Mouse (Mus musculus): ENCODE results near the gene Lipt2. TPM values are rescaled to one million over a fixed set of nuclear protein-coding genes. Genes with fewer than 3 reads are reported as not detected.

Lipt2 gene
- polyA plus RNA-seq, 1 experiment from 2014 or later, result 21.0 TPM

DNA sequence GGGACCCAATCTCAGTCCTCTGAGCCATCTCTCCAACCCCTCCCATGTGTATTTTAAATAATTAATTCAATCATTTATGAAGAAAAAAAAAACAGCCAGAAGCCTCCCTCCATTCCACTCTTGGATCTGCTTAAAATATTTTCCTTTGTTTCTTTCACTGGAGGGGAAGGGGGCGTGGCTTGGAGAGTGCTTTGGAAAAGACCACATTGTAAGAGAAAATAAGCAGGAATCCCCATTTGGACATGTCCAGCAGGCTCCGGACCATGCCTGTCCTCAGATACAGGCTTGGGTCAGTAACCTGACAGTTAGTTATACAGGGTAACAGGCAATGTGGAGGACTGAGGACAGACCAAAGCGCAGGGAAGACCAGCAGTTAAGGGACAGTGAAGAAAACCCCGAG is 33.9 kb upstream of the Lipt2 start:
- H3K4me3 ChIP-seq (ENCODE audit: low read depth, low read length), result no peak overlapping the region
- no peaks in the 10 kb centered on the region; the same call in 1 of the 2 replicates for H3K4me1 ChIP-seq (ENCODE audit: control insufficient read depth, insufficient read depth, low read length)
- WGBS, result 72% methylated on average over 4 of the region's 4 CpGs
- H3K36me3 ChIP-seq (ENCODE audit: control insufficient read depth, insufficient read depth, low read length), result no peaks in the 10 kb centered on the region
- H3K9ac ChIP-seq (ENCODE audit: low read depth, low read length), result no peak overlapping the region
- no peaks in the 10 kb centered on the region for H3K27me3 ChIP-seq (replicated peaks; ENCODE audit: control insufficient read depth, insufficient read depth, low read length)
- ATAC-seq (ENCODE audit: low read depth), result no peak
- no peaks in the 10 kb centered on the region for H3K9me3 ChIP-seq (ENCODE audit: control insufficient read depth, low read length)
- no peak overlapping the region for H3K27ac ChIP-seq (replicated peaks; ENCODE audit: low read depth, low read length)
- no peak overlapping the region for H3K4me2 ChIP-seq (ENCODE audit: low read depth, low read length)
- DNase-seq (ENCODE audit: low spot score), result no peak

DNA sequence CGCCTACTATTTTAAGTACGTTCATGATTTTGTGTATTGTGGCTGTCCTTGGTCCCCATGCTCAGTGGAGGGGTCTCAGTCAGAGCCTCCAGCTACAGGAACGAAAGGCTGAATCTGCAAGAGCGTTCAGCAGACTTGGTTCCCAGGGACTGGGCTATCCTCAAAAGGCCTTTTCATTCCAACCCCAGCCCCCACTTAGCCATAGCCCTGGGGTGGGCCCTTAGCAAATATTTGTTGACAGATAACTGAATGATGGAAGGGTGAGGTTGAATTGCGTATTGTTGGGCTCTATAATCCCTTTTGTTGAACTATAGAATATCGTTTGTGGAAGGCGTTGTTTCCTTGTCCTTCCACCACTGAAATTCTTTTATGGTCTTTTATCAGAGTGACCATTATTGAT is 32.6 kb upstream of the Lipt2 start:
- ATAC-seq (ENCODE audit: low read depth) (no peak), DNase-seq (ENCODE audit: low spot score) (no peak)
- Histone ChIP-seq H3K9me3 (ENCODE audit: control insufficient read depth, low read length) (no peaks in the 10 kb centered on the region), H3K4me3 (ENCODE audit: low read depth, low read length) (no peak overlapping the region), H3K36me3 (ENCODE audit: control insufficient read depth, insufficient read depth, low read length) (no peaks in the 10 kb centered on the region), H3K27me3 (replicated peaks; ENCODE audit: control insufficient read depth, insufficient read depth, low read length) (no peaks in the 10 kb centered on the region), H3K4me2 (ENCODE audit: low read depth, low read length) (no peak overlapping the region), H3K9ac (ENCODE audit: low read depth, low read length) (no peak overlapping the region), H3K4me1 (ENCODE audit: control insufficient read depth, insufficient read depth, low read length) (no peaks in the 10 kb centered on the region), H3K27ac (replicated peaks; ENCODE audit: low read depth, low read length) (no peak overlapping the region)
- 77% methylated on average over 7 of the region's 7 CpGs for WGBS

DNA sequence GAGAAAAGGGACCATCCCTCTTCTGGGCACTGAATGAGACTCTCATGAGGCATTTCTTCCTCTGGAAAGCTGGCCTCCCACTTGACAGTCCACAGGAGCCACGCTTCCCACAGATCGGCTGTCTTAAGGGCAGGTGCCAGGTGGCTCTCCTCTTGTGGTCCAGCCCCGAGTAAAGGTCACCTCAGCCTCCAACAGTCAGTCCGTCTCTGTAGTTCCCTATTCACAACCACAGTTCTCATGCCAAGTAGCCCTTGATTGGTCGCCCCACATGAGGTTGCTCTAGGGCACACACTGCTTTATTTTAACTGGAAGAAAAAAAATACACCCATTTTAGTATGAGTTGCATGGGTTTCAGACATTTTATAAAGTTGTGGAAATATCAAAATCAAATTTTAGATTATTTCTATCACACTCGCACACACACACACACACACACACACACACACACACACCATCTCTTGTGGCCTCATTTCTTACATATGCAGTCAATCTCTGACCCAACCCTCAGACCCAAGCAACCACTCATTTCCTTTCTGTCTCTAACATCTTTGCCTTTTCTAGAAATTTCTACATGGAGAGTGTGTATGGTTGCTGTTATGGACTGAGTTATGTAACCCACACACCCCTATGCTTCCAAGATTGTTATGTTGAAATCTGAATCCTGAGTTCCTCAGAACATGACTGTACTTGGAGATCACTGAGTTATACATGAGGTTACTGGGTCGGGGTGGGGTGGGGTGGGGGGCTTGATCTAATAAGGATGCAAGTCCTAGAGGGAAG is 30.6 kb upstream of the Lipt2 start:
- no peak overlapping the region for H3K27ac ChIP-seq (replicated peaks; ENCODE audit: low read depth, low read length)
- no peaks in the 10 kb centered on the region for H3K9me3 ChIP-seq (ENCODE audit: control insufficient read depth, low read length)
- DNase-seq (ENCODE audit: low spot score), result no peak
- no peaks in the 10 kb centered on the region for H3K4me1 ChIP-seq (ENCODE audit: control insufficient read depth, insufficient read depth, low read length)
- H3K36me3 ChIP-seq (ENCODE audit: control insufficient read depth, insufficient read depth, low read length), result no peaks in the 10 kb centered on the region
- 74% methylated on average over 7 of the region's 7 CpGs for WGBS
- H3K4me3 ChIP-seq (ENCODE audit: low read depth, low read length), result no peak overlapping the region
- no peak overlapping the region for H3K9ac ChIP-seq (ENCODE audit: low read depth, low read length)
- no peaks in the 10 kb centered on the region for H3K27me3 ChIP-seq (replicated peaks; ENCODE audit: control insufficient read depth, insufficient read depth, low read length)
- H3K4me2 ChIP-seq (ENCODE audit: low read depth, low read length), result no peak overlapping the region
- ATAC-seq (ENCODE audit: low read depth), result no peak

- DNase-seq (ENCODE audit: low spot score), result no peak
- Histone ChIP-seq H3K4me2 (ENCODE audit: low read depth, low read length) (no peak overlapping the region), H3K36me3 (ENCODE audit: control insufficient read depth, insufficient read depth, low read length) (no peaks in the 10 kb centered on the region), H3K27me3 (replicated peaks; ENCODE audit: control insufficient read depth, insufficient read depth, low read length) (no peaks in the 10 kb centered on the region), H3K27ac (replicated peaks; ENCODE audit: low read depth, low read length) (no peak overlapping the region), H3K4me3 (ENCODE audit: low read depth, low read length) (no peak overlapping the region), H3K9ac (ENCODE audit: low read depth, low read length) (no peak overlapping the region), H3K9me3 (ENCODE audit: control insufficient read depth, low read length) (no peaks in the 10 kb centered on the region), H3K4me1 (ENCODE audit: control insufficient read depth, insufficient read depth, low read length) (no peaks in the 10 kb centered on the region)
- no peak for ATAC-seq (ENCODE audit: low read depth)
- WGBS, result 77% methylated on average over 6 of the region's 6 CpGs
Measured at GRCm38 (mm10) chr7:100130592-100130991, 28.5 kb upstream of the Lipt2 start.

DNA sequence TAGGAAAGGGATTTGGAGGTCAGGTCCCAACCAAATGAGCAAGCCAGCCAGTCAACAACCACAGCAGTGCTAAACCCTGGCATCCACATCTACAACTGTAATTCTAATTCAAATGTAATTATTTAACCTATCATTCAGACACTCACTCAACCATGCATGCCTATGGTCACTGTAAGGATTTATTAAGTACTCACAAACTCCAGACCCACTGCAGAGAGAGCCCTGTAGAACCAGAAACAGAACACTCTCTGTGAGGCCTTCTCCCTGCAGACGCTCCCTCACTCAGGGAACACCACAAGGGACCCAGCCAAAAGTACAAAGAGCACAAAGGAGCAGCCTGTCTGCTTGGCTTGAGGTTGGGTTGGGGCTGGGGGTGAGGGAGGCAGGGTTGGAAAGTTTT is 26.7 kb upstream of the Lipt2 start:
- no peak overlapping the region for H3K4me3 ChIP-seq (ENCODE audit: low read depth, low read length)
- no peak overlapping the region for H3K4me2 ChIP-seq (ENCODE audit: low read depth, low read length)
- ATAC-seq (ENCODE audit: low read depth) (no peak), DNase-seq (ENCODE audit: low spot score) (peak; percentile 7)
- 68% methylated on average over 1 of the region's 1 CpGs for WGBS
- H3K4me1 ChIP-seq (ENCODE audit: control insufficient read depth, insufficient read depth, low read length), result no peaks in the 10 kb centered on the region
- no peak overlapping the region for H3K9ac ChIP-seq (ENCODE audit: low read depth, low read length)
- no peaks in the 10 kb centered on the region for H3K9me3 ChIP-seq (ENCODE audit: control insufficient read depth, low read length)
- H3K27ac ChIP-seq (replicated peaks; ENCODE audit: low read depth, low read length), result no peak overlapping the region
- H3K27me3 ChIP-seq (replicated peaks; ENCODE audit: control insufficient read depth, insufficient read depth, low read length), result no peaks in the 10 kb centered on the region
- H3K36me3 ChIP-seq (ENCODE audit: control insufficient read depth, insufficient read depth, low read length), result no peaks in the 10 kb centered on the region

DNA sequence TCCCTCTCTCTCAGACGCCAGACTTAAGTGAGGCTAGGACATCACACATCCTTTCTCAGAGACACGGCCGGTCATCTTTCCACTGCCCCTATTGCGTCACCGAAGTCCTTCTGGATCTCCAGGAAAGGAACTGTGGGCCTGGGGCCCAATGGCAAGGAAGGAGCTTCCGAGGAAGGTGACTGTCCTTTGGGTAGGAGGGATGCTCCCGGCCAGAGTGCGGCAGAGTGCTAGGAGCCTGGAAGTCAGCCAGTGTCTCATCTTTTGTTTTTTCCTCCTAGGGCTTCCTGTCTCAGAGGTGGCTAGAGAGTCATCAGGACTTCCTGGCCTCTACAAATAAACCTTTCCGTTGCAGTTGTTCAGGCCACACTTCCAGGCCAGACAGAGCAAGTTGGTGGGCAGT is 22.0 kb upstream of the Lipt2 start:
- Histone ChIP-seq H3K27me3 (replicated peaks; ENCODE audit: control insufficient read depth, insufficient read depth, low read length) (no peaks in the 10 kb centered on the region), H3K9me3 (ENCODE audit: control insufficient read depth, low read length) (0 out of 2 replicates have a peak, but pooled peaks cover under 1% of the 10 kb centered on the region), H3K9ac (ENCODE audit: low read depth, low read length) (no peak overlapping the region), H3K27ac (replicated peaks; ENCODE audit: low read depth, low read length) (no peak overlapping the region), H3K4me1 (ENCODE audit: control insufficient read depth, insufficient read depth, low read length) (no peaks in the 10 kb centered on the region), H3K4me3 (ENCODE audit: low read depth, low read length) (no peak overlapping the region), H3K36me3 (ENCODE audit: control insufficient read depth, insufficient read depth, low read length) (no peaks in the 10 kb centered on the region), H3K4me2 (ENCODE audit: low read depth, low read length) (no peak overlapping the region)
- DNase-seq (ENCODE audit: low spot score), result peak; percentile 11
- no peak for ATAC-seq (ENCODE audit: low read depth)
- 79% methylated on average over 9 of the region's 9 CpGs for WGBS

DNA sequence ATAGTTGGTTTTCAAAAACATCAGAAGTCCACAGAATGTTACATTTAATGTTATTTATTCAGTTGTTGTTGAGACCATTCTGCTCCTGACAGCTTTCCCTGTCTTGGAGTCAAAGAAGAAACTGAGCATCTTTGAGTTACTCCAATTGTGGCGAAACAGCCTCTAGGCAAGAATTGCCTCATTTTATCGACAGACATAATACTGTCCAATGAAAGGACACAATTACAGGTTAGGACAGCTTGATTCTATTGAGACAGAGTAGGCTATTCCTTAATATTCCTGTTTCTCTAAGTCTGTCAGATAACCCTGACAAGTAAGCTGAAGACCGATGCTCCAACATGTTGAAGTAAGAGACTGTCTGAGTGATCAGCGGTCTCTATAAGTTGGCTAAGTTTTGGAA is 21.0 kb upstream of the Lipt2 start:
- ATAC-seq (ENCODE audit: low read depth) (no peak), DNase-seq (ENCODE audit: low spot score) (no peak)
- Histone ChIP-seq H3K36me3 (ENCODE audit: control insufficient read depth, insufficient read depth, low read length) (no peaks in the 10 kb centered on the region), H3K4me3 (ENCODE audit: low read depth, low read length) (no peak overlapping the region), H3K4me1 (ENCODE audit: control insufficient read depth, insufficient read depth, low read length) (no peaks in the 10 kb centered on the region), H3K9ac (ENCODE audit: low read depth, low read length) (no peak overlapping the region), H3K27me3 (replicated peaks; ENCODE audit: control insufficient read depth, insufficient read depth, low read length) (no peaks in the 10 kb centered on the region), H3K27ac (replicated peaks; ENCODE audit: low read depth, low read length) (no peak overlapping the region), H3K9me3 (ENCODE audit: control insufficient read depth, low read length) (peaks cover 8% of the 10 kb centered on the region; the same call in 1 of the 2 replicates), H3K4me2 (ENCODE audit: low read depth, low read length) (no peak overlapping the region)
- 86% methylated on average over 4 of the region's 4 CpGs for WGBS

DNA sequence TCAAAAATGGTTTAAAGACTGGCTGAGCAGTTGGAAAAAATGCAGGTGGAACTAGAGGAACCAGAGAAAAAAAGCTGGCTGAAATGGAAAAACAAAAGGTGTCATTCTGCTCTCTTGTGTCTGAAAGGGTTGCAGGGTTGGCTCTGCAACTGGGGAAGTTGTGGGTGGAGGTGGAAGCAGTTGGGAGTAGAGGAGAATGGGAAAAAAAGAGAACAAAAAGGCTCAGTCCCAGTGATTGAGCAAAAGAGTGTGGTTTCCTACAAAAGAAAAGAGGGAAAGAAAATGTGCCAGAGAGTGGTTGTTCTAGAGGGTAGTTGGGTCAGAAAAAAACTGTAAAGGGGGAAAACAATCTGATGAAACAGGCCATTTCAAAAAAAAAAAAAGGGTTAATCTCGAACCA is 18.5 kb upstream of the Lipt2 start:
- Histone ChIP-seq H3K27ac (replicated peaks; ENCODE audit: low read depth, low read length) (no peak overlapping the region), H3K4me3 (ENCODE audit: low read depth, low read length) (no peak overlapping the region), H3K9me3 (ENCODE audit: control insufficient read depth, low read length) (peaks cover 8% of the 10 kb centered on the region; the same call in 1 of the 2 replicates), H3K4me2 (ENCODE audit: low read depth, low read length) (no peak overlapping the region), H3K9ac (ENCODE audit: low read depth, low read length) (no peak overlapping the region), H3K27me3 (replicated peaks; ENCODE audit: control insufficient read depth, insufficient read depth, low read length) (no peaks in the 10 kb centered on the region), H3K4me1 (ENCODE audit: control insufficient read depth, insufficient read depth, low read length) (no peaks in the 10 kb centered on the region), H3K36me3 (ENCODE audit: control insufficient read depth, insufficient read depth, low read length) (no peaks in the 10 kb centered on the region)
- ATAC-seq (ENCODE audit: low read depth) (no peak), DNase-seq (ENCODE audit: low spot score) (no peak)
- 65% methylated on average over 1 of the region's 1 CpGs for WGBS

GRCm38 (mm10) chr7:100148586-100148985 is 10.5 kb upstream of the Lipt2 start:
- Histone ChIP-seq H3K4me3 (ENCODE audit: low read depth, low read length) (no peak overlapping the region), H3K4me2 (ENCODE audit: low read depth, low read length) (no peak overlapping the region), H3K9me3 (ENCODE audit: control insufficient read depth, low read length) (no peaks in the 10 kb centered on the region), H3K27me3 (replicated peaks; ENCODE audit: control insufficient read depth, insufficient read depth, low read length) (no peaks in the 10 kb centered on the region), H3K36me3 (ENCODE audit: control insufficient read depth, insufficient read depth, low read length) (no peaks in the 10 kb centered on the region), H3K9ac (ENCODE audit: low read depth, low read length) (no peak overlapping the region), H3K27ac (replicated peaks; ENCODE audit: low read depth, low read length) (no peak overlapping the region), H3K4me1 (ENCODE audit: control insufficient read depth, insufficient read depth, low read length) (no peaks in the 10 kb centered on the region)
- ATAC-seq (ENCODE audit: low read depth) (no peak), DNase-seq (ENCODE audit: low spot score) (no peak)
- WGBS, result 89% methylated on average over 4 of the region's 4 CpGs
